In the genomic region with DNA sequence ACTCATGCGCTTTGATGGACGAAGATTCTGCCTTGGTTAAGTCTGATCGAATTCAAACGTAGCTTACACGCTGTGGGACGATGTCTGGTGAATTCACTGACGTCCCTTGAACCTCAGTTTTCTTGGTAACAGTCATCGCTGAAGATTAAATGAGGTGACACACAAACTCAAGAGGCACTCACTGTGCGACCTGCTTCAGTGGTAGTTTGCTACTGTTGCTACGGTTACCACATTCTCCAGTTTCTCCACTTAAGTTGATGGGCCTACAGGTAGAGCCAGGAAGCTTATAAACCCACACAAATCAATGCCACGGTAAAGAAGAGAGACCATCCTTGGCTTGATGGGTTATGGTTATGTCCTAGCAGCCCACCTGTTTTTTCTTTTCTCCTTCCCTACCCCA, we compare ENCODE assay signal across 25 mouse cellular contexts.
DNase-seq lines count a peak whose midpoint lies in the region; ATAC-seq and TF ChIP-seq lines count a peak whose summit lies in the region.
"Had no signal": no experiment of that assay in that cellular context is flagged by ENCODE, and none has a peak within 500 bp of the region (broad histone marks: within the 10 kb centered on the region; RNA-seq: fewer than 3 reads in every experiment).

No protein-coding gene starts in this region.

- no peak for ATAC-seq in lung, embryonic 14.5 days (ENCODE audit: insufficient read depth)
- ATAC-seq in lung, postnatal 0 days: peak; percentile 81
- ATAC-seq: activated CD4-positive, CD25-positive, alpha-beta regulatory T cell, adult 4 months; forebrain, embryonic 14.5 days; forebrain, embryonic 16.5 days had no signal

- no peaks in the 10 kb centered on the region for H3K9me3 ChIP-seq in lung, embryonic 14.5 days (ENCODE audit: low read depth, low read length)
- no peaks in the 10 kb centered on the region for H3K9me3 ChIP-seq in lung, postnatal 0 days (ENCODE audit: low read length)
- H3K9me3 ChIP-seq: embryonic facial prominence, embryonic 13.5 days; embryonic facial prominence, embryonic 15.5 days; forebrain, embryonic 10.5 days; forebrain, embryonic 12.5 days had no signal

- no peak overlapping the region for H3K27ac ChIP-seq in lung, embryonic 14.5 days (ENCODE audit: low read depth)
- H3K27ac ChIP-seq in lung, postnatal 0 days (ENCODE audit: low read length): no peak overlapping the region
- H3K27ac ChIP-seq: embryonic facial prominence, embryonic 13.5 days; embryonic facial prominence, embryonic 15.5 days; forebrain, embryonic 10.5 days; forebrain, embryonic 12.5 days had no signal

- TF ChIP-seq POLR2A in lung, adult 2 months (IDR thresholded peaks at IDR 0.05; ENCODE audit: borderline replicate concordance, extremely low read depth, low read depth, low read length): no peak

- no peaks in the 10 kb centered on the region for H3K36me3 ChIP-seq in lung, embryonic 14.5 days (ENCODE audit: insufficient read depth)
- no peaks in the 10 kb centered on the region for H3K36me3 ChIP-seq in lung, postnatal 0 days (ENCODE audit: insufficient read depth, low read length)
- H3K36me3 ChIP-seq: embryonic facial prominence, embryonic 13.5 days; embryonic facial prominence, embryonic 15.5 days; forebrain, embryonic 10.5 days; forebrain, embryonic 12.5 days had no signal

- H3K4me1 ChIP-seq in lung, embryonic 14.5 days (ENCODE audit: insufficient read depth): no peaks in the 10 kb centered on the region
- H3K4me1 ChIP-seq in lung, postnatal 0 days (ENCODE audit: insufficient read depth, low read depth, low read length): no peaks in the 10 kb centered on the region
- H3K4me1 ChIP-seq in lung, adult 2 months (ENCODE audit: control insufficient read depth, insufficient read depth, low read length): no peaks in the 10 kb centered on the region; the same call in 1 of the 2 replicates
- H3K4me1 ChIP-seq: embryonic facial prominence, embryonic 15.5 days; forebrain, embryonic 10.5 days; forebrain, embryonic 12.5 days had no signal

- WGBS in lung, embryonic 14.5 days: 77% methylated on average over 11 of the region's 11 CpGs
- WGBS in lung, postnatal 0 days: 68% methylated on average over 11 of the region's 11 CpGs
- 77% methylated on average over 11 of the region's 11 CpGs for WGBS in lung, adult 2 months

- peak; percentile 42 for DNase-seq in lung, embryonic 14.5 days
- no peak for DNase-seq in lung, postnatal 14 days
- peak; percentile 72 for DNase-seq in lung, postnatal 0 days (ENCODE audit: low spot score)
- DNase-seq in lung, adult 2 months: no peak
- peak; percentile 40 for DNase-seq in R1 (ENCODE audit: low read depth, low spot score)
- DNase-seq in lung, postnatal 36 days: peak; percentile 44
- no peak for DNase-seq in yolk sac, embryonic 10.5 days (ENCODE audit: low spot score)
- DNase-seq: adrenal gland, adult 2 months; adrenal gland, postnatal 10 days; adrenal gland, postnatal 25 days; cerebellum, adult 11 months; cerebellum, adult 18-20 months; cerebellum, adult 8-10 months; cerebellum, adult 9-11 months; cerebellum, postnatal 14 days; cerebellum, postnatal 36 days; embryo, embryonic 11 days had no signal

- no peak for TF ChIP-seq CTCF in lung, embryonic 14.5 days (IDR thresholded peaks at IDR 0.05; ENCODE audit: low read depth)
- no peak for TF ChIP-seq CTCF in lung, postnatal 0 days (IDR thresholded peaks at IDR 0.05)
- no peak for TF ChIP-seq CTCF in lung, adult 2 months (IDR thresholded peaks at IDR 0.05; ENCODE audit: insufficient read depth, low read length)

- no peak for TF ChIP-seq EP300 in lung, postnatal 0 days (IDR thresholded peaks at IDR 0.05)

- H3K27me3 ChIP-seq in lung, embryonic 14.5 days (ENCODE audit: insufficient read depth, low read length): no peaks in the 10 kb centered on the region
- H3K27me3 ChIP-seq in lung, postnatal 0 days (replicated peaks; ENCODE audit: insufficient read depth, low read length): no peaks in the 10 kb centered on the region
- H3K27me3 ChIP-seq: embryonic facial prominence, embryonic 13.5 days; embryonic facial prominence, embryonic 15.5 days; forebrain, embryonic 12.5 days had no signal

- no peak overlapping the region for H3K9ac ChIP-seq in lung, embryonic 14.5 days
- no peak overlapping the region for H3K9ac ChIP-seq in lung, postnatal 0 days (replicated peaks; ENCODE audit: low read depth)
- H3K9ac ChIP-seq: embryonic facial prominence, embryonic 13.5 days; embryonic facial prominence, embryonic 15.5 days; forebrain, embryonic 12.5 days had no signal

- H3K4me3 ChIP-seq in lung, embryonic 14.5 days (ENCODE audit: low read depth, low read length): no peak overlapping the region
- H3K4me3 ChIP-seq in lung, postnatal 0 days (ENCODE audit: low read depth, low read length): no peak overlapping the region
- no peak overlapping the region for H3K4me3 ChIP-seq in lung, adult 2 months (replicated peaks; ENCODE audit: extremely low read depth, low read depth, low read length)
- H3K4me3 ChIP-seq: embryonic facial prominence, embryonic 13.5 days; embryonic facial prominence, embryonic 15.5 days; erythroblast, embryonic 14.5 days; forebrain, embryonic 10.5 days; forebrain, embryonic 12.5 days had no signal

- no peak overlapping the region for H3K4me2 ChIP-seq in lung, embryonic 14.5 days
- no peak overlapping the region for H3K4me2 ChIP-seq in lung, postnatal 0 days (replicated peaks; ENCODE audit: low read depth, low read length)
- H3K4me2 ChIP-seq: embryonic facial prominence, embryonic 13.5 days; embryonic facial prominence, embryonic 15.5 days; forebrain, embryonic 12.5 days had no signal

Comparison
In these comparisons a context has a peak if more than half of its experiments do, and no peak if none do; other contexts are left out.
1. DNase-seq: peak in lung, embryonic 14.5 days (single experiment), lung, postnatal 0 days (single experiment), R1 (single experiment) and lung, postnatal 36 days (single experiment); none in lung, postnatal 14 days (single experiment), lung, adult 2 months (single experiment) and yolk sac, embryonic 10.5 days (single experiment).